Mouse (Mus musculus): ENCODE results near the gene Ostm1. TPM values are rescaled to one million over a fixed set of nuclear protein-coding genes. Genes with fewer than 3 reads are reported as not detected.

Ostm1 gene
- polyA plus RNA-seq, 1 experiment from 2014 or later = 27.1 TPM

- Histone ChIP-seq H3K27ac (ENCODE audit: low read depth, low read length) (no peak overlapping the region), H3K4me1 (ENCODE audit: control insufficient read depth, insufficient read depth, low read length) (no peaks in the 10 kb centered on the region), H3K9ac (ENCODE audit: low read depth, low read length) (no peak overlapping the region), H3K4me3 (ENCODE audit: low read depth, low read length) (no peak overlapping the region), H3K4me2 (no peak overlapping the region), H3K36me3 (ENCODE audit: control insufficient read depth, insufficient read depth, low read length) (no peaks in the 10 kb centered on the region), H3K9me3 (replicated peaks; ENCODE audit: control insufficient read depth, low read length) (peaks cover 12% of the 10 kb centered on the region), H3K27me3 (ENCODE audit: control insufficient read depth, insufficient read depth, low read length) (peaks cover 23% of the 10 kb centered on the region)
- no peak for ATAC-seq (replicated peaks; ENCODE audit: insufficient number of reproducible peaks, low FRiP score, low TSS enrichment)
- WGBS (ENCODE audit: insufficient replicate concordance) = 58% methylated on average over 4 of the region's 4 CpGs
These were observed 23.1 kb downstream of the Ostm1 start for GRCm38 (mm10) chr10:42606757-42607156.

GRCm38 (mm10) chr10:42613075-42613474 is 29.5 kb downstream of the Ostm1 start:
- 6% methylated on average over 12 of the region's 12 CpGs for WGBS (ENCODE audit: insufficient replicate concordance)
- Histone ChIP-seq H3K9me3 (replicated peaks; ENCODE audit: control insufficient read depth, low read length) (peaks cover 6% of the 10 kb centered on the region), H3K27ac (ENCODE audit: low read depth, low read length) (no peak overlapping the region), H3K36me3 (ENCODE audit: control insufficient read depth, insufficient read depth, low read length) (no peaks in the 10 kb centered on the region), H3K27me3 (ENCODE audit: control insufficient read depth, insufficient read depth, low read length) (peaks cover 66% of the 10 kb centered on the region), H3K4me3 (ENCODE audit: low read depth, low read length) (no peak overlapping the region), H3K4me1 (ENCODE audit: control insufficient read depth, insufficient read depth, low read length) (peaks cover 3% of the 10 kb centered on the region; the same call in 1 of the 2 replicates), H3K4me2 (no peak overlapping the region; the same call in 1 of the 2 replicates), H3K9ac (ENCODE audit: low read depth, low read length) (no peak overlapping the region)
- no peak for ATAC-seq (replicated peaks; ENCODE audit: insufficient number of reproducible peaks, low FRiP score, low TSS enrichment)

GRCm38 (mm10) chr10:42613639-42614381 is 30.2 kb downstream of the Ostm1 start:
- under 1% methylated on average over 36 of the region's 40 CpGs for WGBS (ENCODE audit: insufficient replicate concordance)

GRCm38 (mm10) chr10:42614766-42615165 is 31.1 kb downstream of the Ostm1 start:
- WGBS (ENCODE audit: insufficient replicate concordance) = 11% methylated on average over 9 of the region's 9 CpGs
- H3K4me2 ChIP-seq = peak overlapping the region; percentile 36
- no peaks in the 10 kb centered on the region for H3K36me3 ChIP-seq (ENCODE audit: control insufficient read depth, insufficient read depth, low read length)
- no peak overlapping the region for H3K4me3 ChIP-seq (ENCODE audit: low read depth, low read length)
- peaks cover 4% of the 10 kb centered on the region for H3K9me3 ChIP-seq (replicated peaks; ENCODE audit: control insufficient read depth, low read length)
- ATAC-seq (replicated peaks; ENCODE audit: insufficient number of reproducible peaks, low FRiP score, low TSS enrichment) = no peak
- H3K27me3 ChIP-seq (ENCODE audit: control insufficient read depth, insufficient read depth, low read length) = peaks cover 74% of the 10 kb centered on the region
- peaks cover 3% of the 10 kb centered on the region; the same call in 1 of the 2 replicates for H3K4me1 ChIP-seq (ENCODE audit: control insufficient read depth, insufficient read depth, low read length)
- H3K27ac ChIP-seq (ENCODE audit: low read depth, low read length) = no peak overlapping the region
- no peak overlapping the region for H3K9ac ChIP-seq (ENCODE audit: low read depth, low read length)

More at GRCm38 (mm10) chr10:42613639-42614381, 30.2 kb downstream of the Ostm1 start:
- Histone ChIP-seq H3K27me3 (ENCODE audit: control insufficient read depth, insufficient read depth, low read length) (peaks cover 67% of the 10 kb centered on the region), H3K4me1 (ENCODE audit: control insufficient read depth, insufficient read depth, low read length) (peaks cover 3% of the 10 kb centered on the region; the same call in 1 of the 2 replicates), H3K4me2 (peak overlapping the region; percentile 77), H3K27ac (ENCODE audit: low read depth, low read length) (no peak overlapping the region), H3K4me3 (ENCODE audit: low read depth, low read length) (peak overlapping the region; percentile 44), H3K9me3 (replicated peaks; ENCODE audit: control insufficient read depth, low read length) (peaks cover 4% of the 10 kb centered on the region), H3K36me3 (ENCODE audit: control insufficient read depth, insufficient read depth, low read length) (no peaks in the 10 kb centered on the region), H3K9ac (ENCODE audit: low read depth, low read length) (peak overlapping the region; percentile 66)
- ATAC-seq (replicated peaks; ENCODE audit: insufficient number of reproducible peaks, low FRiP score, low TSS enrichment) = peak; percentile 59; the same call in 1 of the 2 replicates

- WGBS (ENCODE audit: insufficient replicate concordance) = 34% methylated on average over 2 of the region's 2 CpGs
- H3K27me3 ChIP-seq (ENCODE audit: control insufficient read depth, insufficient read depth, low read length) = peaks cover 66% of the 10 kb centered on the region
- H3K36me3 ChIP-seq (ENCODE audit: control insufficient read depth, insufficient read depth, low read length) = no peaks in the 10 kb centered on the region
- no peaks in the 10 kb centered on the region; the same call in 1 of the 2 replicates for H3K9me3 ChIP-seq (replicated peaks; ENCODE audit: control insufficient read depth, low read length)
- ATAC-seq (replicated peaks; ENCODE audit: insufficient number of reproducible peaks, low FRiP score, low TSS enrichment) = no peak
- peaks cover 3% of the 10 kb centered on the region; the same call in 1 of the 2 replicates for H3K4me1 ChIP-seq (ENCODE audit: control insufficient read depth, insufficient read depth, low read length)
- no peak overlapping the region for H3K4me3 ChIP-seq (ENCODE audit: low read depth, low read length)
- H3K9ac ChIP-seq (ENCODE audit: low read depth, low read length) = no peak overlapping the region
- H3K4me2 ChIP-seq = no peak overlapping the region
- H3K27ac ChIP-seq (ENCODE audit: low read depth, low read length) = no peak overlapping the region
These were observed 34.7 kb downstream of the Ostm1 start for GRCm38 (mm10) chr10:42618291-42618690.

- H3K4me1 ChIP-seq (ENCODE audit: control insufficient read depth, insufficient read depth, low read length) = no peaks in the 10 kb centered on the region
- 64% methylated on average over 2 of the region's 2 CpGs for WGBS (ENCODE audit: insufficient replicate concordance)
- H3K4me3 ChIP-seq (ENCODE audit: low read depth, low read length) = no peak overlapping the region
- no peaks in the 10 kb centered on the region for H3K9me3 ChIP-seq (replicated peaks; ENCODE audit: control insufficient read depth, low read length)
- H3K27ac ChIP-seq (ENCODE audit: low read depth, low read length) = no peak overlapping the region
- no peak overlapping the region for H3K4me2 ChIP-seq
- no peaks in the 10 kb centered on the region for H3K36me3 ChIP-seq (ENCODE audit: control insufficient read depth, insufficient read depth, low read length)
- ATAC-seq (replicated peaks; ENCODE audit: insufficient number of reproducible peaks, low FRiP score, low TSS enrichment) = 0 out of 2 replicates have a peak, but pooled peaks have one; percentile 57
- no peak overlapping the region for H3K9ac ChIP-seq (ENCODE audit: low read depth, low read length)
- H3K27me3 ChIP-seq (ENCODE audit: control insufficient read depth, insufficient read depth, low read length) = peaks cover 52% of the 10 kb centered on the region
These were observed 42.3 kb downstream of the Ostm1 start for GRCm38 (mm10) chr10:42625907-42626306.

- Histone ChIP-seq H3K4me3 (ENCODE audit: low read depth, low read length) (no peak overlapping the region), H3K27me3 (ENCODE audit: control insufficient read depth, insufficient read depth, low read length) (peaks cover 91% of the 10 kb centered on the region), H3K27ac (ENCODE audit: low read depth, low read length) (no peak overlapping the region), H3K4me1 (ENCODE audit: control insufficient read depth, insufficient read depth, low read length) (peaks cover 15% of the 10 kb centered on the region), H3K9ac (ENCODE audit: low read depth, low read length) (no peak overlapping the region), H3K4me2 (no peak overlapping the region), H3K9me3 (replicated peaks; ENCODE audit: control insufficient read depth, low read length) (no peaks in the 10 kb centered on the region), H3K36me3 (ENCODE audit: control insufficient read depth, insufficient read depth, low read length) (no peaks in the 10 kb centered on the region)
- no peak for ATAC-seq (replicated peaks; ENCODE audit: insufficient number of reproducible peaks, low FRiP score, low TSS enrichment)
- 4% methylated on average over 19 of the region's 19 CpGs for WGBS (ENCODE audit: insufficient replicate concordance)
These were observed 47.2 kb downstream of the Ostm1 start for GRCm38 (mm10) chr10:42630596-42631355.

- Histone ChIP-seq H3K9ac (ENCODE audit: low read depth, low read length) (0 out of 2 replicates have a peak overlapping the region, but pooled peaks have one; percentile 16), H3K9me3 (replicated peaks; ENCODE audit: control insufficient read depth, low read length) (no peaks in the 10 kb centered on the region), H3K4me2 (peak overlapping the region; percentile 65), H3K4me3 (ENCODE audit: low read depth, low read length) (peak overlapping the region; percentile 48), H3K4me1 (ENCODE audit: control insufficient read depth, insufficient read depth, low read length) (peaks cover 18% of the 10 kb centered on the region), H3K27ac (ENCODE audit: low read depth, low read length) (no peak overlapping the region), H3K27me3 (ENCODE audit: control insufficient read depth, insufficient read depth, low read length) (peaks cover 99% of the 10 kb centered on the region), H3K36me3 (ENCODE audit: control insufficient read depth, insufficient read depth, low read length) (no peaks in the 10 kb centered on the region)
- WGBS (ENCODE audit: insufficient replicate concordance) = 1% methylated on average over 42 of the region's 42 CpGs
- ATAC-seq (replicated peaks; ENCODE audit: insufficient number of reproducible peaks, low FRiP score, low TSS enrichment) = no peak
These were observed 48.3 kb downstream of the Ostm1 start for GRCm38 (mm10) chr10:42631754-42632452.
